Mouse (Mus musculus) heart, embryonic 12.5 days (tissue): ENCODE data around the gene Kcnj2. TPM values are rescaled to one million over a fixed set of nuclear protein-coding genes. Genes with fewer than 3 reads are reported as not detected.
A peak's percentile ranks its signal among the peaks of the same experiment; 100 is the strongest.

Experiments
- ATAC-seq: fragments of 200-750 bp; cut with Nextera tagmentation; 2 replicates; pipeline ENCODE4 v1.8.0; 2017; ENCODE audit warnings: moderate TSS enrichment, moderate library complexity; ENCODE audit not compliant: insufficient number of reproducible peaks, low FRiP score
- H3K27ac ChIP-seq: fragments of 300-500 bp; sonication (generic); 2 replicates; pipeline ENCODE4 v1.5.1; 2016; ENCODE audit warnings: mild to moderate bottlenecking, moderate library complexity; ENCODE audit not compliant: poor library complexity, severe bottlenecking
- H3K27me3 ChIP-seq: fragments of 300-500 bp; sonication (generic); replicated peaks from 2 replicates; pipeline ENCODE4 v1.6.1; 2016; ENCODE audit warnings: mild to moderate bottlenecking, moderate library complexity
- H3K36me3 ChIP-seq: fragments of 300-500 bp; sonication (generic); 2 replicates; pipeline ENCODE4 v1.6.1; 2016; ENCODE audit warnings: mild to moderate bottlenecking, moderate library complexity
- H3K4me1 ChIP-seq: fragments of 300-500 bp; sonication (generic); replicated peaks from 2 replicates; pipeline ENCODE4 v1.6.1; 2016; ENCODE audit warnings: mild to moderate bottlenecking
- H3K4me2 ChIP-seq: fragments of 300-500 bp; sonication (generic); 2 replicates; pipeline ENCODE4 v1.6.1; 2016; ENCODE audit warnings: mild to moderate bottlenecking, moderate library complexity
- H3K4me3 ChIP-seq: fragments of 300-500 bp; sonication (generic); 2 replicates; pipeline ENCODE4 v1.5.1; 2016; ENCODE audit warnings: mild to moderate bottlenecking
- H3K9ac ChIP-seq: fragments of 300-500 bp; sonication (generic); 2 replicates; pipeline ENCODE4 v1.6.1; 2016; ENCODE audit warnings: mild to moderate bottlenecking, moderate library complexity
- H3K9me3 ChIP-seq: fragments of 300-500 bp; sonication (generic); replicated peaks from 2 replicates; pipeline ENCODE4 v1.6.1; 2016; ENCODE audit warnings: mild to moderate bottlenecking, moderate library complexity
- WGBS: fragments of 180-500 bp; shearing (Covaris S2); methylation state at CpG from one replicate; pipeline ENCODE4 v1.1.7; 2016; 5-methylcytosine and 5-hydroxymethylcytosine counted together
- polyA plus RNA-seq: library from polyadenylated mRNA; unstranded; fragments of >200 nt; fragmentation: Nextera tagmentation; extraction: Ambion mirVana; gene quantifications from 2 replicates; pipeline ENCODE4 v1.2.1, GENCODE M21; 2016

Gene Kcnj2
- 4.5 and 4.6 TPM in 2 replicates for polyA plus RNA-seq

DNA sequence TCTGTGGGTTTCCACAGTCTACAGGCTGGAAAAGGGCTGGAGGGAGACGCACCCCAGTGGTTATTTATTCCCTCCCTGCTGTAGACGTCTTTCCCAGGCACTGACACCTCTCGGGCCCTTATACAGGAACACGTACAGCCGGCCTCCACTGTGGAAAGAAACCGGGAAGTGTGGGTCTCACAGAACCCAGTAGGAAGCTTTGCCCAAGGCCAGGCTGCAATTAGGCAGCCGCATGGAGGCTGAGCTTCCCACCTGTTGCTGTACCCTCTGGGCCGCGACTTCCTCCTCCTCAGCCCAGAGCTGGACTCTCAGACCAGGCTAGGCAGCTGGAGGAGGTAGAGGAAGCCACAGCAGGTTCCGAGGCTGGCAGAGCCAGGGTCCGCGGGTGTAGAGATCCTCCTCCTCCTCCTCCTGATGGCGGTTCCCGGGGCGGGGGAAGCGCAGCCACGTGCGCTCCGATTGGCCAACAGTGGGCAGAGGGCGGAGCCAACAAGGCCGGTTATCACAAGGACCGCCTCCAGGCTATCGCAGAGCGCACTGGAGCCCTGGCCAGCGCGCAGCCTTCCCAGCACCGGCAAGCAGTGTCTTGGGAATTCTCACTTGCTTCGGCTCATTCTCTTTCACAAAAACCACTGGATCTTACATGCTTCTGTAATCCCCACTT is at the start of gene Kcnj2:
Kcnj2 (plus strand) TSS at position 530 of the 664 bp plus-strand sequence.
- Histone ChIP-seq H3K4me1 (peaks cover 18% of the 10 kb centered on the region), H3K9me3 (no peaks in the 10 kb centered on the region), H3K27ac (peak within 1 kb of the TSS; percentile 78), H3K27me3 (no peaks in the 10 kb centered on the region), H3K4me2 (peak within 1 kb of the TSS; percentile 96), H3K4me3 (peak within 1 kb of the TSS; percentile 78), H3K9ac (peak within 1 kb of the TSS; percentile 84), H3K36me3 (no peaks in the 10 kb centered on the region)
- WGBS, result under 1% methylated on average over 27 of the region's 28 CpGs
- ATAC-seq, result peak; percentile 97

DNA sequence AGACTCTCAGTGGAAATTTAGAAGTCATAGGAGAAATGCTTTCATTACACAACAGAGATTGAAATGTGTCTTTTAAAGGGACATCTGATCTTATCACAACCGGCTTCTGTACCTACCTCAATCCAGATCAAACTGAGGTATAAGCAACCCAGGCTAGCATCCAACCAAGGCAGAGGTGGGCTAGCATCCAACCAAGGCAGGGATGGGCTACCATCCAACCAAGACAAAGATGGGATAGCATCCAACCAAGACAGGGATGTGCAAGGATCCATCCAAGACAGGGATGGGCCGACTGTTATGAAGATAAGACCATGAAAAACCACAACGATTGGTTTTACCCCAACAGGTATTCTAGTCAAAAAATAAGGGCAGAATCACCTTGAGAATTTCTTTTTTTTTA is 49.8 kb upstream of the Kcnj2 start:
- Histone ChIP-seq H3K4me2 (no peak overlapping the region), H3K4me3 (no peak overlapping the region), H3K36me3 (no peaks in the 10 kb centered on the region), H3K27ac (no peak overlapping the region), H3K9me3 (no peaks in the 10 kb centered on the region), H3K27me3 (no peaks in the 10 kb centered on the region), H3K4me1 (no peaks in the 10 kb centered on the region), H3K9ac (no peak overlapping the region)
- 81% methylated on average over 3 of the region's 3 CpGs for WGBS
- no peak for ATAC-seq

DNA sequence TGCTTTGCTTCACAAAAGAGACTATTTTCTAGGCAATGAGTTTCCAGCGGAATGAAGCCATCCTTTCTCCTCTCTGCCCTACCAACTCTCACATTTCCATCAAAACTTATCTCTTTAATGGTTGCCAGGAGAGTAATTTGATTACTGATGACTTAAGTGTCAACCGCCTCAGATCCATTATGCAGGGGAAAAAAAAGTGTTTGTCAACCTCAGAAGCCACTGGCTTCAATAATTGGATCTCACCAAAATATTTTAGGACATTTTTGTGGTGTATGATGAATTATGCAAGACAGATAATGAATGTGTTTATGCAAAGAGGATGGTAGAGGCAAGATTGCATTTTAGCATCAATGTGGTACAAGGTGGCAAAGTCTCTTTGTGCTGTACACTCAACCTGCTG is 45.8 kb upstream of the Kcnj2 start:
- no peaks in the 10 kb centered on the region for H3K27me3 ChIP-seq
- H3K4me1 ChIP-seq, result no peaks in the 10 kb centered on the region
- 42% methylated on average over 2 of the region's 2 CpGs for whole genome bisulfite sequencing

DNA sequence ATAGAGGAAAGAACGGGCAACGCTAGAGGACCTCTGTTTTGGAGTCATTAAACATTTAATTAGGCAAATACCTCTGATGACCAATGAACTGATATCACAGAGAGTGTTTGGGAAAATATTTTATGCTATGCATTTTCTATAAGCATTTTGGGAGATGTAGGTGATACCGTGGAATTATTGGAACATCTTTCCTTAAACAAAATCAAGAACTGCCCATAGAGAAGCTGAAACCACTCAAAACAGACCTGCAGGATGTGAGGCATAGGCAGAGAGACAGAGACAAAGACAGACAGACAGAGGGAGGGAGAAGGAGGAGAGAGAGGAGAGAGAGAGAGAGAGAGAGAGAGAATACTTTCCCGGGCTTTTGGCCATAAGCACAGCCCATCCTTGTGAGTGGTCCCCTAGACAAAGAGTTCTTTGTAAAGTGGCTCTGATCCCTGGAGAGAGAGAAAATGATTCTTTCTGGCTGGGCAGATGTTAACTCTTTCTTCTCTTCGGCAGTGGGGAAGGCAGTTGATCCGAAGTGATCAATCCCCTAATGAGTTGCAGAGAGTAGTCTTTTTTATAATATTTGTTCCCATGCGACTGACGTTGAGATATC is 43.2 kb upstream of the Kcnj2 start:
- Histone ChIP-seq H3K27me3 (no peaks in the 10 kb centered on the region), H3K4me3 (no peak overlapping the region), H3K27ac (no peak overlapping the region), H3K4me1 (no peaks in the 10 kb centered on the region), H3K9me3 (no peaks in the 10 kb centered on the region), H3K9ac (no peak overlapping the region), H3K36me3 (no peaks in the 10 kb centered on the region), H3K4me2 (no peak overlapping the region)
- no peak for ATAC-seq
- 69% methylated on average over 8 of the region's 8 CpGs for WGBS

More for the DNA sequence above, 45.8 kb upstream of the Kcnj2 start:
- Histone ChIP-seq H3K9me3 (no peaks in the 10 kb centered on the region), H3K36me3 (no peaks in the 10 kb centered on the region), H3K4me3 (no peak overlapping the region), H3K9ac (no peak overlapping the region), H3K27ac (no peak overlapping the region), H3K4me2 (no peak overlapping the region)
- ATAC-seq, result no peak

DNA sequence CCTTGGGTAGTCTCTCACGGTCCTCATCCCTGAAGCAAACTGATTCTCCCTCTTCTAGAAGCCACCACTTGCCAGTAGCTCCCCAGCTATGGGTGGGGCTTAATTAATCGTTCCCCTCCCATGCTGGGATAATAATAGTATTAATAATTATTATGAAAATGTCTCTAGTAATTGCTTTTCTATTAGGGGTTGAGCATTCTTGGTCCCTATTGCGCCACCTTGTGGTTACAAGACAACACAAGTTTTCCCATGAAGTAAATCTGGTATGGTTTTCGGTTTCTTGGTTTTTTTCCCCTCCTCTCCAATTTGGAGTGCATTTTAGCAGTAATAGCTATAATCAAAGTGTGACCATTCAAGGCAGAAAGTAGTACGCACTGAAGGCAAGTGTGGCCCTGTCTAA is 23.8 kb upstream of the Kcnj2 start:
- WGBS, result 43% methylated on average over 5 of the region's 5 CpGs
- no peaks in the 10 kb centered on the region for H3K27me3 ChIP-seq
- no peak overlapping the region for H3K9ac ChIP-seq
- no peaks in the 10 kb centered on the region for H3K9me3 ChIP-seq
- no peaks in the 10 kb centered on the region for H3K4me1 ChIP-seq
- no peaks in the 10 kb centered on the region for H3K36me3 ChIP-seq
- no peak overlapping the region for H3K4me3 ChIP-seq
- no peak overlapping the region for H3K27ac ChIP-seq
- no peak overlapping the region for H3K4me2 ChIP-seq
- ATAC-seq, result no peak

DNA sequence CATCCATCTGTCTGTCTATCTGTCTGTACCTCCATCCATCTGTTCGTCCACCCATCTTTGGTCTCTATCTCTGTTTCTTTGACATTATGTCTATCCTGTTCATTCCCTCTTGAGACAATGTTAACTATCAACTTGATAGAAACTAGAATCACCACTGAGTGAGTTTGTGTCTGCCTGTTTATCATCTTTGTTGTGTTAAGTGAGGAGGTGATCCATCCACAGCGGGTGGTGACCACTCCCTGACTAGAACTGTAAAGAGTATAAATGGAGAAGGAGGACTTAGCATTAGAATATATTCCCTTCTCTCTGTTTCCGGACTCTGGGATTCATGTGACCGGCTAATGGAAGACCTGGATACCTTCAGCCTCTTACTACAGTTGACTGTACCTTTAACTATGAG is 22.7 kb upstream of the Kcnj2 start:
- H3K27ac ChIP-seq, result no peak overlapping the region
- ATAC-seq, result no peak
- no peaks in the 10 kb centered on the region for H3K27me3 ChIP-seq
- no peak overlapping the region for H3K9ac ChIP-seq
- no peaks in the 10 kb centered on the region for H3K4me1 ChIP-seq
- 77% methylated on average over 4 of the region's 4 CpGs for WGBS
- H3K36me3 ChIP-seq, result no peaks in the 10 kb centered on the region
- no peak overlapping the region for H3K4me3 ChIP-seq
- no peak overlapping the region for H3K4me2 ChIP-seq
- H3K9me3 ChIP-seq, result no peaks in the 10 kb centered on the region

DNA sequence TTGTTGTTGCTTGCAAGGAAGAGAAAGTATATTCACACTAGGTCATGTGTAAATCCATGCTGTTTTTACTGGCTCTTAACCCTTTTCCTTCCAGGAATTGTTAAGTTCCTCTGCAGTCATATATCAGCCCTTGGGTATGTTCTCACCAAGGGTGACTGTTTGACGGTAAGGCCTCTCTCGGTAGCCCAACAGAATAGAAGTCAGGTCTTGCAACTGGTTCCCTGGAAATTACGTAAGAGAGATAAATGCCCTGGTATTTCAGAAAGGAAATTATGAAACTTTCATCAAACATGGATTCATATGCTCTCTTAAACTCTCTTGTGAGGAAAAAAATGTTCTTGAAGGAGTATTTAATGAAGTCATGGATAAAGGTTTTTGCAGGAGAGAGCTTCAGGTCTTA is 11.7 kb upstream of the Kcnj2 start:
- no peak overlapping the region for H3K9ac ChIP-seq
- no peaks in the 10 kb centered on the region for H3K27me3 ChIP-seq
- no peaks in the 10 kb centered on the region for H3K9me3 ChIP-seq
- no peak overlapping the region for H3K4me3 ChIP-seq
- no peak overlapping the region for H3K4me2 ChIP-seq
- no peak for ATAC-seq
- no peak overlapping the region for H3K27ac ChIP-seq
- H3K36me3 ChIP-seq, result no peaks in the 10 kb centered on the region
- 52% methylated on average over 3 of the region's 3 CpGs for WGBS
- 0 out of 2 replicates have a peak, but pooled peaks cover 3% of the 10 kb centered on the region for H3K4me1 ChIP-seq

DNA sequence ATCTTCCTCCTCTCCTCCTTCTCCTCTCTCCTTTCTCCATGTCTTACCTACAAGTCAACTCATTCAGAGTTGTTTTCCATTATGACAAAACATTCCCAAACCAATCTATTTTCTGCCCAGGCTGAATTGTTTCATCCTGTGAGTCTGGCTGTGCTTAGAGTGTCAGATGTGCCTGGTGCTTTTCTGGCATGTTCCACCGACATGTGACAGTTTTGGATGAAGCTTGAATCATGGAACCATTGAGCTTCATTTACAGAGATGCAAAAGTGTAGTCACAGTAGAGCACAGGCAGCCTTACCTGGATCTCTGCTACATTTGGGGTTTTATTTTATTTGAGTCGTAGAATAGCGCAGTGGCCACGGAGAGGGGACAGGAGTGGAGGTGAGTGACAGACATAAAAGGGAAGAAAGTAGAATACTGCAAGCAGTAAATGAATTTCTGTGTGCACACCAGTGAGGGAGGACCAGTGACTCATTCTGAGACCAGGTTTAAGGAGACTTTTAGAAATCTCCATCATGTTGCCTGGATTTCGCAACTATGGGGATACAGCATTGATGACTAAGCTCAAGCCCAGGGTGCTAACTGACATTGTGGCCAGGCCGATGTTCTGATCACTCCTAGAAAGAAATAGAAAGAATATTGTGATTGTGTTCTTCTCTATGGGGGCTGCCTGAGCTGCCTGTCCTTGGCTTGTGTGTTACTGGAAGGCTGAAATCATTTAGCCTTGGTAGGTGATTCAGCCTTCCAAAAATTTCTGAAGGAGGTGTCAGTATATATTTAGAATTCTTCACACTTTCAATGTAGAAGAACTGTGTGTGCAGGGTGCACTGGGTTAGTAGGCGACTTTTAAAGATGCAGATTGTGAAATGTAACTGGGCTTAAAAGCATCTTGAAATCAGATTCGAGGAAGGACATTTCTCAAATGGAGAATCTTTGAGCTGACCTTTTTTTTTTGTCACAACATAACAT is 10.8 kb upstream of the Kcnj2 start:
- Histone ChIP-seq H3K9me3 (no peaks in the 10 kb centered on the region), H3K27me3 (no peaks in the 10 kb centered on the region), H3K27ac (no peak overlapping the region), H3K9ac (no peak overlapping the region), H3K4me1 (0 out of 2 replicates have a peak, but pooled peaks cover 3% of the 10 kb centered on the region), H3K4me2 (no peak overlapping the region), H3K4me3 (no peak overlapping the region), H3K36me3 (no peaks in the 10 kb centered on the region)
- 82% methylated on average over 8 of the region's 8 CpGs for WGBS
- no peak for ATAC-seq

DNA sequence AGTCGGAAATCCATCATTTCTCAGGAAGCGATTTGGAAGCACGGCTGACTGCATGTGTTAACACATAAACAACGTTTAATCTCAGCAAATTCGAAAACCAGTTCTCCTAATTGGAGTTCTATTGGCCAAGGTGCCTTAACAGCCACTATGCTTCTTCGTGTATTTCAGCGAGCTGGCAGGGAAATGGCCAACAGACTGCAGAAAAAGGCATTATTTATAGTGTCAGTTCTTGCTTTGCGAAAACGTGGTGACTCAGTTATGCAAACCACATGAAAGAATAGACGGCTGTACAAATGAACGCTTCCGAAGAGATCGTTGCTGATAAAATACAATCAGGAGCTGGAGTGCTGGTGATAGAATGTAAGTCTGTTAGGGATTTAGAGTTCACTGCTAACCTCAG is 9.9 kb upstream of the Kcnj2 start:
- 70% methylated on average over 13 of the region's 13 CpGs for WGBS

DNA sequence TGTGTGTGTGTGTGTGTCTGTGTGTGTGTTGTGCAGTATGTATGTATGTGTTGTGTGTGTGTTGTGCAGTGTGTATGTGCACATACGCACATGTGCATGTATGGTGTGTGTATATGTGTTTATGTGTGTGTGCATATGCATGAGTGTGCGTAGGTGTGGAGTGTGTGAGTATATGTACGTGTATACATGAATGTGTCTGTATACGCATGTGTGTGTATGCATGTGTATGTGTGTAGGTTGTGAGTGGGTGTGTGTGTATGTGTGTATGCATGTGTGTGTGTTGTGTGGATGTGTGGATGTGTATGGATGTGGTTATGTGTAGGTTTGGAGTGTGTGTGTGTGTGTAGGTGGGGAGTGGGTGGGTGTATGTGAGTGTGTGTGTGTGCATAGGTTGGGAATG is 8.5 kb upstream of the Kcnj2 start:
- ATAC-seq, result no peak
- H3K4me3 ChIP-seq, result no peak overlapping the region

More for the DNA sequence above, 9.9 kb upstream of the Kcnj2 start:
- no peak for ATAC-seq
- Histone ChIP-seq H3K9me3 (no peaks in the 10 kb centered on the region), H3K4me3 (no peak overlapping the region), H3K4me2 (no peak overlapping the region), H3K9ac (no peak overlapping the region), H3K36me3 (no peaks in the 10 kb centered on the region), H3K4me1 (0 out of 2 replicates have a peak, but pooled peaks cover 3% of the 10 kb centered on the region), H3K27ac (no peak overlapping the region), H3K27me3 (no peaks in the 10 kb centered on the region)

DNA sequence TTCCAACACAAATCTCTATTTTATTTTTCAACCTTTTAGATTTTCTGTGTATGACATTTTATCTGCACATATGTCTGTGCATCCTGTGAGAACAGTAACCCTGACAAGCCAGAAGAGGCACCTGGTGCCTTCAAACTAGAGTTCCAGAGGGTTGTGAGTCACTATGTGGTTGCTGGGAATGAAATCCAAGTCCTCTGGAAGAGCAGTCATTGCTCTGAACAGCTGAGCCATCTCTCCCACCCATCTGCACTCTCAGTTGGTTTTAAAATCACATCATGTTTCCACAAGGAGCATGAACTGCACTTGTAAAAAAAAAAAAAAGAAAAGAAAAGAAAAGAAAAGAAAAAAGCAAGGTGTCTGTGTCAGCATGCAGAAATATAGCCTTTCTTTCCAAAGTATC is 6.5 kb upstream of the Kcnj2 start:
- H3K9ac ChIP-seq, result no peak overlapping the region
- no peak overlapping the region for H3K27ac ChIP-seq
- H3K4me3 ChIP-seq, result no peak overlapping the region
- H3K4me2 ChIP-seq, result no peak overlapping the region
- no peak for ATAC-seq
- no peaks in the 10 kb centered on the region for H3K27me3 ChIP-seq
- H3K36me3 ChIP-seq, result no peaks in the 10 kb centered on the region
- no peaks in the 10 kb centered on the region for H3K4me1 ChIP-seq
- no peaks in the 10 kb centered on the region for H3K9me3 ChIP-seq

More for the DNA sequence above, 8.5 kb upstream of the Kcnj2 start:
- no peaks in the 10 kb centered on the region for H3K27me3 ChIP-seq
- H3K36me3 ChIP-seq, result no peaks in the 10 kb centered on the region
- 89% methylated on average over 4 of the region's 4 CpGs for WGBS
- no peak overlapping the region for H3K27ac ChIP-seq
- H3K4me1 ChIP-seq, result 0 out of 2 replicates have a peak, but pooled peaks cover 3% of the 10 kb centered on the region
- H3K4me2 ChIP-seq, result no peak overlapping the region
- no peak overlapping the region for H3K9ac ChIP-seq
- no peaks in the 10 kb centered on the region for H3K9me3 ChIP-seq
